In genomic region chr2:71019704-71020375, GRCm38 (mm10) we compare ENCODE assay signal across 14 mouse cellular contexts. TPM values are rescaled to one million over a fixed set of nuclear protein-coding genes. Genes with fewer than 3 reads are reported as not detected.
DNase-seq lines count a peak whose midpoint lies in the region; ATAC-seq and TF ChIP-seq lines count a peak whose summit lies in the region.
"Had no signal": no experiment of that assay in that cellular context is flagged by ENCODE, and none has a peak within 500 bp of the region (broad histone marks: within the 10 kb centered on the region; RNA-seq: fewer than 3 reads in every experiment).

No protein-coding gene starts in this region.

- WGBS in heart, embryonic 14.5 days = 30% methylated on average over 8 of the region's 8 CpGs
- WGBS in neural tube, embryonic 13.5 days = 70% methylated on average over 8 of the region's 8 CpGs
- 53% methylated on average over 8 of the region's 8 CpGs for WGBS in hindbrain, embryonic 14.5 days
- 77% methylated on average over 8 of the region's 8 CpGs for WGBS in kidney, adult 2 months

- H3K36me3 ChIP-seq in heart, embryonic 14.5 days (ENCODE audit: control insufficient read depth, insufficient read depth, low read length) = no peaks in the 10 kb centered on the region
- no peaks in the 10 kb centered on the region for H3K36me3 ChIP-seq in neural tube, embryonic 13.5 days
- H3K36me3 ChIP-seq in hindbrain, embryonic 14.5 days (replicated peaks; ENCODE audit: control insufficient read depth, insufficient read depth) = no peaks in the 10 kb centered on the region
- H3K36me3 ChIP-seq in kidney, adult 2 months (ENCODE audit: control insufficient read depth, insufficient read depth, low read length) = no peaks in the 10 kb centered on the region
- H3K36me3 ChIP-seq: limb, embryonic 13.5 days had no signal

- DNase-seq in heart, adult 18-20 months = no peak
- DNase-seq in neural tube, embryonic 10.5 days (ENCODE audit: extremely low spot score, low spot score) = no peak
- DNase-seq in hindbrain, embryonic 14.5 days (ENCODE audit: low spot score) = no peak
- no peak for DNase-seq in urinary bladder, postnatal 10 days (ENCODE audit: low spot score)
- DNase-seq in spleen, postnatal 36 days (ENCODE audit: low spot score in 2 of 2) = no peak
- no peak for DNase-seq in kidney, adult 2 months
- DNase-seq: adrenal gland, adult 2 months; kidney, adult 9 months had no signal

- no peak for TF ChIP-seq CTCF in kidney, adult 2 months (conservative IDR thresholded peaks at IDR 0.05; ENCODE audit: insufficient read depth, insufficient read length, low read depth, low read length)

- H3K9ac ChIP-seq in heart, embryonic 14.5 days (ENCODE audit: low read length) = peak overlapping the region; percentile 31; the same call in 1 of the 2 replicates
- H3K9ac ChIP-seq in neural tube, embryonic 13.5 days = no peak overlapping the region
- peak overlapping the region; percentile 11; the same call in 1 of the 2 replicates for H3K9ac ChIP-seq in hindbrain, embryonic 14.5 days
- H3K9ac ChIP-seq: limb, embryonic 13.5 days; lung, embryonic 14.5 days had no signal

- H3K27ac ChIP-seq in heart, embryonic 14.5 days (replicated peaks in 1 of 2; ENCODE audit: control insufficient read depth in 1 of 2, insufficient read depth in 1 of 2, low read depth in 2 of 2, low read length in 2 of 2) = peak overlapping the region; percentile 78 to 79
- 0 out of 2 replicates have a peak overlapping the region, but pooled peaks have one; percentile 52 for H3K27ac ChIP-seq in neural tube, embryonic 13.5 days (replicated peaks)
- peak overlapping the region; percentile 70 for H3K27ac ChIP-seq in hindbrain, embryonic 14.5 days
- no peak overlapping the region for H3K27ac ChIP-seq in kidney, adult 2 months (ENCODE audit: insufficient read depth, low read depth, low read length)
- H3K27ac ChIP-seq: limb, embryonic 13.5 days had no signal

- ATAC-seq in heart, embryonic 14.5 days (ENCODE audit: insufficient number of reproducible peaks, insufficient read depth, low FRiP score, low read depth) = no peak
- peak; percentile 59 for ATAC-seq in neural tube, embryonic 13.5 days (ENCODE audit: low read depth)
- ATAC-seq in hindbrain, embryonic 14.5 days (ENCODE audit: low FRiP score) = no peak
- ATAC-seq: CD4-positive, CD25-positive, alpha-beta regulatory T cell, adult 4 months; Patski had no signal

- H3K4me2 ChIP-seq in heart, embryonic 14.5 days (ENCODE audit: low read length) = peak overlapping the region; percentile 17
- no peak overlapping the region for H3K4me2 ChIP-seq in neural tube, embryonic 13.5 days
- H3K4me2 ChIP-seq in hindbrain, embryonic 14.5 days (replicated peaks) = no peak overlapping the region
- H3K4me2 ChIP-seq: limb, embryonic 13.5 days; lung, embryonic 14.5 days had no signal

- no peaks in the 10 kb centered on the region for H3K9me3 ChIP-seq in heart, embryonic 14.5 days (ENCODE audit: control insufficient read depth, low read length)
- no peaks in the 10 kb centered on the region for H3K9me3 ChIP-seq in neural tube, embryonic 13.5 days
- H3K9me3 ChIP-seq in hindbrain, embryonic 14.5 days (ENCODE audit: control insufficient read depth, low read length) = no peaks in the 10 kb centered on the region
- H3K9me3 ChIP-seq: limb, embryonic 13.5 days had no signal

- TF ChIP-seq POLR2A in kidney, adult 2 months (IDR thresholded peaks at IDR 0.05; ENCODE audit: low read depth, low read length) = no peak

- peaks cover 4 to 9% of the 10 kb centered on the region in 2 experiments for H3K4me1 ChIP-seq in heart, embryonic 14.5 days (ENCODE audit: control insufficient read depth in 2 of 2, insufficient read depth in 2 of 2, low read length in 2 of 2)
- peaks cover 11% of the 10 kb centered on the region for H3K4me1 ChIP-seq in neural tube, embryonic 13.5 days (replicated peaks)
- H3K4me1 ChIP-seq in hindbrain, embryonic 14.5 days (replicated peaks; ENCODE audit: control insufficient read depth, insufficient read depth, low read length) = no peaks in the 10 kb centered on the region
- no peaks in the 10 kb centered on the region for H3K4me1 ChIP-seq in kidney, adult 2 months (ENCODE audit: control insufficient read depth, insufficient read depth, low read length)
- H3K4me1 ChIP-seq: limb, embryonic 13.5 days had no signal

- no peak overlapping the region for H3K4me3 ChIP-seq in heart, embryonic 14.5 days (ENCODE audit: control insufficient read depth in 1 of 2, insufficient read depth in 1 of 2, low read depth in 1 of 2, low read length in 2 of 2)
- no peak overlapping the region for H3K4me3 ChIP-seq in neural tube, embryonic 13.5 days
- H3K4me3 ChIP-seq in hindbrain, embryonic 14.5 days (replicated peaks; ENCODE audit: low read length) = no peak overlapping the region
- no peak overlapping the region for H3K4me3 ChIP-seq in kidney, adult 2 months (ENCODE audit: insufficient read depth, low read depth, low read length)
- H3K4me3 ChIP-seq: limb, embryonic 13.5 days had no signal

- no peaks in the 10 kb centered on the region for H3K27me3 ChIP-seq in heart, embryonic 14.5 days (ENCODE audit: control insufficient read depth, insufficient read depth, low read length)
- no peaks in the 10 kb centered on the region for H3K27me3 ChIP-seq in neural tube, embryonic 13.5 days
- no peaks in the 10 kb centered on the region for H3K27me3 ChIP-seq in hindbrain, embryonic 14.5 days (ENCODE audit: control insufficient read depth, insufficient read depth, low read length)
- no peaks in the 10 kb centered on the region for H3K27me3 ChIP-seq in kidney, adult 2 months (replicated peaks; ENCODE audit: control insufficient read depth, insufficient read depth, low read length)
- H3K27me3 ChIP-seq: limb, embryonic 13.5 days; Patski had no signal

RNA-seq across cellular contexts. Expression of gene Dcaf17, which starts 35.3 kb away (rescaled TPM):
- polyA plus RNA-seq in heart, embryonic 14.5 days (2014; fragmentation: Nextera tagmentation; extraction: Ambion mirVana) = 19.0 and 22.0 TPM in 2 replicates
- 1 to 10 TPM; 4.2 to 4.5 TPM for total RNA-seq in heart, adult 18-20 months (2021)
- 30.4 and 32.7 TPM in 2 replicates for polyA plus RNA-seq in neural tube, embryonic 13.5 days (2015; fragmentation: Nextera tagmentation; extraction: Ambion mirVana)
- 27.5 and 27.9 TPM in 2 replicates for polyA plus RNA-seq in hindbrain, embryonic 14.5 days (2014; fragmentation: Nextera tagmentation; extraction: Ambion mirVana)
- polyA plus RNA-seq in kidney, adult 2 months (2012; rRNA removed) = 3.7 and 3.8 TPM in 2 replicates

RNA-seq across cellular contexts. Expression of gene Mettl8, which starts 35.5 kb away (rescaled TPM):
- 10.0 and 12.9 TPM in 2 replicates for polyA plus RNA-seq in heart, embryonic 14.5 days (2014; fragmentation: Nextera tagmentation; extraction: Ambion mirVana)
- 1 to 10 TPM; 4.7 to 6.1 TPM for total RNA-seq in heart, adult 18-20 months (2021)
- 18.6 and 20.6 TPM in 2 replicates for polyA plus RNA-seq in neural tube, embryonic 13.5 days (2015; fragmentation: Nextera tagmentation; extraction: Ambion mirVana)
- polyA plus RNA-seq in hindbrain, embryonic 14.5 days (2014; fragmentation: Nextera tagmentation; extraction: Ambion mirVana) = 10.9 and 13.3 TPM in 2 replicates
- polyA plus RNA-seq in kidney, adult 2 months (2012; rRNA removed) = 5.3 and 6.6 TPM in 2 replicates
